In the genomic region with DNA sequence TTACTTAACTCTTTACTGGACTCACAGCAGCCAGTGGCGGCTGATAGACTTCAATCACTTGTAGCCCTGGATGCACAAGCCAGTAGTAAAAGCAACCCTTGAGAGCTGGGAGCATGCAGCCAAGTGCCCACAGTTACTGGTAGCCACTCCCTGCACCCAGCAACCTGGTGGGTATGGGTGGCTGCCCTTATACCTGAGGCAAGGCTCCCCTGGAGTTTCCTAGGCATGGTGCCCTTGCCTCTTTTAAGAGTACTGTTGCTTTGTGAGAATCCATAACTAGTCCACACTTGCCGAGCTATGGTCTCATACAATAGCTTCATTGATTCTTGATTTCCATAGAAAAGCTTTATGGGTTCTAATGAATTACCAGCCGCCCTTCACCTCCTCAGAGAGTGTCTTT, we compare ENCODE assay signal across 11 mouse cellular contexts.
DNase-seq lines count a peak whose midpoint lies in the region; ATAC-seq and TF ChIP-seq lines count a peak whose summit lies in the region.
"Had no signal": no experiment of that assay in that cellular context is flagged by ENCODE, and none has a peak within 500 bp of the region (broad histone marks: within the 10 kb centered on the region; RNA-seq: fewer than 3 reads in every experiment).

No protein-coding gene starts in this region.

- peak; percentile 29 for DNase-seq in cerebellum, adult 9-10 months
- DNase-seq in cerebellum, adult 9-11 months, result no peak
- DNase-seq in layer of hippocampus, adult 2 months (ENCODE audit: low spot score in 2 of 2), result no peak
- no peak for DNase-seq in layer of hippocampus, postnatal 36 days
- peak; percentile 81 for DNase-seq in fat pad, adult 2 months (ENCODE audit: extremely low read depth, low read depth, low spot score)
- no peak for DNase-seq in urinary bladder, postnatal 10 days (ENCODE audit: low spot score)
- DNase-seq: cerebellum, adult 11-12 months; left cerebral cortex, postnatal 4 days had no signal

- peak overlapping the region; percentile 20; the same call in 1 of the 2 replicates for H3K4me3 ChIP-seq in layer of hippocampus, adult 2 months
- peak overlapping the region; percentile 81 for H3K4me3 ChIP-seq in limb, embryonic 15.5 days
- H3K4me3 ChIP-seq in forebrain, embryonic 15.5 days, result no peak overlapping the region
- H3K4me3 ChIP-seq: midbrain, embryonic 10.5 days had no signal

- no peak for TF ChIP-seq CTCF in layer of hippocampus, adult 2 months (conservative IDR thresholded peaks at IDR 0.05)

- H3K9ac ChIP-seq in limb, embryonic 15.5 days, result no peak overlapping the region
- no peak overlapping the region for H3K9ac ChIP-seq in forebrain, embryonic 15.5 days (replicated peaks)

- no peaks in the 10 kb centered on the region for H3K27me3 ChIP-seq in limb, embryonic 15.5 days
- H3K27me3 ChIP-seq in forebrain, embryonic 15.5 days, result no peaks in the 10 kb centered on the region

- ATAC-seq in limb, embryonic 15.5 days (ENCODE audit: insufficient number of reproducible peaks, low FRiP score, low TSS enrichment, low read depth), result no peak
- ATAC-seq in forebrain, embryonic 15.5 days (replicated peaks), result no peak

- no peaks in the 10 kb centered on the region for H3K9me3 ChIP-seq in limb, embryonic 15.5 days
- H3K9me3 ChIP-seq in forebrain, embryonic 15.5 days, result no peaks in the 10 kb centered on the region
- H3K9me3 ChIP-seq: midbrain, embryonic 10.5 days had no signal

- peak overlapping the region; percentile 59; the same call in 1 of the 2 replicates for H3K27ac ChIP-seq in layer of hippocampus, adult 2 months
- peak overlapping the region; percentile 89 for H3K27ac ChIP-seq in limb, embryonic 15.5 days
- no peak overlapping the region for H3K27ac ChIP-seq in forebrain, embryonic 15.5 days (replicated peaks)
- H3K27ac ChIP-seq: midbrain, embryonic 10.5 days had no signal

- WGBS in limb, embryonic 15.5 days, result 36% methylated on average over 3 of the region's 3 CpGs
- WGBS in forebrain, embryonic 15.5 days, result 29% methylated on average over 3 of the region's 3 CpGs

- peaks cover 3% of the 10 kb centered on the region for H3K36me3 ChIP-seq in limb, embryonic 15.5 days
- H3K36me3 ChIP-seq in forebrain, embryonic 15.5 days, result no peaks in the 10 kb centered on the region
- H3K36me3 ChIP-seq: midbrain, embryonic 10.5 days had no signal

- peak overlapping the region; percentile 41 for H3K4me2 ChIP-seq in limb, embryonic 15.5 days
- H3K4me2 ChIP-seq in forebrain, embryonic 15.5 days (replicated peaks), result no peak overlapping the region

- H3K4me1 ChIP-seq in limb, embryonic 15.5 days, result peaks cover 55% of the 10 kb centered on the region
- peaks cover 33% of the 10 kb centered on the region for H3K4me1 ChIP-seq in forebrain, embryonic 15.5 days

Comparison
In these comparisons a context has a peak if more than half of its experiments do, and no peak if none do; other contexts are left out.
1. DNase-seq: peak in cerebellum, adult 9-10 months (single experiment) and fat pad, adult 2 months (single experiment); none in cerebellum, adult 9-11 months (single experiment), layer of hippocampus, adult 2 months (0 of 2), layer of hippocampus, postnatal 36 days (0 of 2) and urinary bladder, postnatal 10 days (single experiment).